Mouse (Mus musculus) neural tube, embryonic 14.5 days (tissue): ENCODE measurements around the gene Tmem202. TPM values are rescaled to one million over a fixed set of nuclear protein-coding genes. Genes with fewer than 3 reads are reported as not detected.

ENCODE experiments used
- ATAC-seq: fragments of 200-750 bp; cut with Nextera tagmentation; 2 replicates; pipeline ENCODE4 v1.8.0; 2017; ENCODE audit warnings: low read depth, mild to moderate bottlenecking, moderate TSS enrichment, moderate library complexity
- H3K27ac ChIP-seq: fragments of 300-500 bp; sonication (generic); 2 replicates; pipeline ENCODE4 v1.5.1; 2014; ENCODE audit warnings: low read depth, mild to moderate bottlenecking, control low read depth, low read length, moderate library complexity, mixed read lengths
- H3K27me3 ChIP-seq: fragments of 300-500 bp; sonication (generic); 2 replicates; pipeline ENCODE4 v1.6.1; 2014; ENCODE audit warnings: low read length; ENCODE audit not compliant: control insufficient read depth, insufficient read depth
- H3K36me3 ChIP-seq: fragments of 300-500 bp; sonication (generic); 2 replicates; pipeline ENCODE4 v1.6.1; 2014; ENCODE audit warnings: low read length, mixed read lengths; ENCODE audit not compliant: control insufficient read depth, insufficient read depth
- H3K4me1 ChIP-seq: fragments of 300-500 bp; sonication (generic); 2 replicates; pipeline ENCODE4 v1.6.1; 2014; ENCODE audit warnings: low read length; ENCODE audit not compliant: control insufficient read depth, insufficient read depth
- H3K4me2 ChIP-seq: fragments of 300-500 bp; sonication (generic); 2 replicates; pipeline ENCODE4 v1.6.1; 2014; ENCODE audit warnings: mild to moderate bottlenecking, low read depth, low read length, control low read depth
- H3K4me3 ChIP-seq: fragments of 300-500 bp; sonication (generic); 2 replicates; pipeline ENCODE4 v1.5.1; 2014; ENCODE audit warnings: low read depth, low read length, control low read depth, mixed read lengths
- H3K9ac ChIP-seq: fragments of 300-500 bp; sonication (generic); replicated peaks from 2 replicates; pipeline ENCODE4 v1.6.1; 2014; ENCODE audit warnings: low read depth, mild to moderate bottlenecking, control low read depth, low read length, mixed read lengths
- H3K9me3 ChIP-seq: fragments of 300-500 bp; sonication (generic); 2 replicates; pipeline ENCODE4 v1.6.1; 2016; ENCODE audit warnings: low read length; ENCODE audit not compliant: control insufficient read depth
- WGBS: fragments of 180-500 bp; shearing (Covaris S2); extraction: QIAGEN DNeasy Blood & Tissue Kit; methylation state at CpG from one replicate; pipeline ENCODE4 v1.1.7; 2014; 5-methylcytosine and 5-hydroxymethylcytosine counted together
- polyA plus RNA-seq: library from polyadenylated mRNA; unstranded; fragments of >200 nt; fragmentation: Nextera tagmentation; extraction: Ambion mirVana; gene quantifications from 2 replicates; pipeline ENCODE4 v1.2.1, GENCODE M21; 2014

Gene Tmem202
- polyA plus RNA-seq, 1 experiment from 2014 or later: 0.68 TPM

DNA sequence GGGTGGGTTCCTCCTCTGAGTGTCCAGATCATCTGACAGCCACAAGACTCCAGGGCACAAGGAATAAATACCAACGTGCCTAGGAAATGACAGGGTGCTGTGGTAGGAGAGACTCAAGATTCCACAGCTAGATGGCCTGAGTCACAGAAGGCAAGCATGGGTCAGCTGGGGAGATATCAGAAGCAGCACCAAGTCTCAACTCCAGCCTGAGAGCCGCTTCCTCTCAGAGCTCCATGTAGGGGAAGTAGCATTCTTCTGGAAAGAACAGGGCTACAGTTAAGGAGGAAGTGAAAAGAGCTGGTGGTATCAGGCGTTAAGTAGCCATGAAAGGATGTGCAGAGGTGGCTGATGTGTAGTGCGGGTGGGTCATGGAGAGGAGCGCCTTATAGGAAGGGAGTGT, 5.1 kb upstream of the Tmem202 start:
- H3K4me2 ChIP-seq: no peak overlapping the region
- peaks cover 14% of the 10 kb centered on the region for H3K4me1 ChIP-seq
- H3K27ac ChIP-seq: no peak overlapping the region
- WGBS: 93% methylated on average over 5 of the region's 5 CpGs
- no peak overlapping the region for H3K9ac ChIP-seq
- H3K27me3 ChIP-seq: no peaks in the 10 kb centered on the region
- no peak for ATAC-seq
- H3K9me3 ChIP-seq: no peaks in the 10 kb centered on the region
- H3K36me3 ChIP-seq: no peaks in the 10 kb centered on the region
- H3K4me3 ChIP-seq: no peak overlapping the region

DNA sequence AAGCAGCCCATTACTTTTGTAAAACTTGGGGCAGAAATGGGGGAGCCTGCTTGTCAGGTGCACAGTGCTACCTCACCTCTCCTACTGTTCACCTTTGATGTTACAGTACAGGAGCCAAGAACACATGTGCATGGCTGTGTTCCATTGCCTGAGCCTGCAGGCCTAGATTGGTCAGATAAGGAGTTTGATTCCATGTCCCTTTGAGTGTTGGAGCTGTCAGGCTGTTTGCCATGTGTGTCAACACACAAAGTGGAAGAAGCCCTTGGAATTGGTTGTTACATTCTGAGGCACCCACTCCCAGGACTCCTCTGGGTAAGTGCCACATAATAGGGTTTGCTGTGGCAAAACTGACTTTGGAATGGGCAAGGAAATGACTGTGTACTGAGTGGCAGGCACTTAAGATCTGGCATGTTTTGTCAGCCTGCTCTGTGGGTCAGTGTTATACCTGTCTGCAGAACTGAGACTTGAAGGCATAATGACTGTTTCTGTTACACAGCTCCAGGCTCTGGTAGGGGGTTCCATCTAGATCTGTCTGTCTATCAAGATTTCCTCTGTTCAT, 3.2 kb upstream of the Tmem202 start:
- Histone ChIP-seq H3K4me3 (no peak overlapping the region), H3K4me1 (peaks cover 18% of the 10 kb centered on the region), H3K36me3 (no peaks in the 10 kb centered on the region), H3K9ac (no peak overlapping the region), H3K27ac (no peak overlapping the region), H3K27me3 (no peaks in the 10 kb centered on the region), H3K4me2 (no peak overlapping the region), H3K9me3 (no peaks in the 10 kb centered on the region)
- no peak for ATAC-seq

DNA sequence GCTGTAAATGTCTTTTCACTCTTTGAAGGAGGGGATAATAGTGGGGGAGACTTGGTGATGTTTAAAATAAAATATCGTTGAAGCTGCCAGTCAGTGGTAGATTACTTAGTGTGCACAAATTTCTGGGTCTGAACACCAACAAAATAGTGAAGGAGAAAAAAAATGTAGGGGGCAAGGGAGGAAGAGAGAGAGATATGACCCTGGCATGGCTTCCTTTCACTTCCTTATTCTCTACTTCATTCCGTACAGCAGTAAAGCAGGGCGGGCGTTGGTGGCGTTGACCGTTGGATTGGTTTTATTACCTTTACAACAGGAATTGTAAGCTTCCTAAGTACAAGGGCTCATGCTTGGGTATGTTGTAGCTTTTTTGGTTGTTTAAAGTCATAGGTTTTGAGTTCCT, 2.0 kb upstream of the Tmem202 start:
- WGBS: 77% methylated on average over 6 of the region's 6 CpGs
- no peak overlapping the region for H3K4me3 ChIP-seq
- H3K4me2 ChIP-seq: no peak overlapping the region
- no peaks in the 10 kb centered on the region for H3K27me3 ChIP-seq
- H3K9me3 ChIP-seq: no peaks in the 10 kb centered on the region
- no peaks in the 10 kb centered on the region for H3K36me3 ChIP-seq
- H3K4me1 ChIP-seq: peaks cover 18% of the 10 kb centered on the region
- H3K9ac ChIP-seq: no peak overlapping the region
- H3K27ac ChIP-seq: no peak overlapping the region
- no peak for ATAC-seq

DNA sequence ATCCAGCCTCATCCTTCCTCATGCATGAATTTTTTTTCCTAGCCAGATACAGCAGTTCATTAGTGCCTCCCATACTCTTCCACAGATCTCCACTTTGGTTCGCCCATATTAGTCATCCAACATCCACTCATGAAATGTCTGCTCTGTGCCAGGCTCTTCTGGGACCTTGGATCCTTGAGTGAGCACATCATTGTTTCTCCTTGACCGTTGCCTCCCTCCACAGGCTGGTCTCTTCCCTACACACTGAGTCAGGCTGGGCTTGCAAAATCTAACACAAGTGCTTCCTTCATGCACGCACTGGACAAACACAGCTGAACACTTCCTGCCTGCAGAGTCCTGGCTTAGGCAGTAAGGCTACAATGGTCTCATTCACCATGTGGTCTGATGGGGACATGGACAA, 2.0 kb downstream of the Tmem202 start:
- Histone ChIP-seq H3K27me3 (no peaks in the 10 kb centered on the region), H3K9me3 (no peaks in the 10 kb centered on the region), H3K4me3 (no peak overlapping the region), H3K36me3 (no peaks in the 10 kb centered on the region), H3K4me2 (no peak overlapping the region), H3K4me1 (peaks cover 18% of the 10 kb centered on the region), H3K27ac (no peak overlapping the region), H3K9ac (no peak overlapping the region)
- 85% methylated on average over 3 of the region's 3 CpGs for WGBS
- no peak for ATAC-seq

DNA sequence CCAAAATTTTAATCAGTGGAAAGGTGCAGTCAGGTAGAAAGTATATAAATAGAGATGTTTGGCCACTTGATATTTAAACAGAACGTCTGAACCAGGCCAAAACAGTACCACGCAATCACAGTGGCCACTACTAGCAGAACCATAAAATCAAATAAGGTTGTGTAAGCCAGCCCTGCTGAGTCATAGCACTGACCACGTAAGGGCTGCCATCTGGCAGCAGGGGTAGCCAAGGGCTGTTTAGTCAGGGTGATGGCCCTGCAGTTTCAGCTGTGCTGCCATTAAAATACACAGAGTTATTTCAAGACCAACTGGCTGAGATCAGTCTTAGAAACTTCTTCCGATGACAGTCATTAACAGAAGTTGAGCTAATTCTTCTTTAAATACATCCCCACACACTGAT, 5.8 kb downstream of the Tmem202 start:
- Histone ChIP-seq H3K4me3 (no peak overlapping the region), H3K36me3 (no peaks in the 10 kb centered on the region), H3K4me2 (no peak overlapping the region), H3K27ac (no peak overlapping the region), H3K9me3 (no peaks in the 10 kb centered on the region), H3K4me1 (0 out of 2 replicates have a peak, but pooled peaks cover 1% of the 10 kb centered on the region), H3K9ac (no peak overlapping the region), H3K27me3 (no peaks in the 10 kb centered on the region)
- WGBS: 69% methylated on average over 4 of the region's 4 CpGs
- no peak for ATAC-seq

DNA sequence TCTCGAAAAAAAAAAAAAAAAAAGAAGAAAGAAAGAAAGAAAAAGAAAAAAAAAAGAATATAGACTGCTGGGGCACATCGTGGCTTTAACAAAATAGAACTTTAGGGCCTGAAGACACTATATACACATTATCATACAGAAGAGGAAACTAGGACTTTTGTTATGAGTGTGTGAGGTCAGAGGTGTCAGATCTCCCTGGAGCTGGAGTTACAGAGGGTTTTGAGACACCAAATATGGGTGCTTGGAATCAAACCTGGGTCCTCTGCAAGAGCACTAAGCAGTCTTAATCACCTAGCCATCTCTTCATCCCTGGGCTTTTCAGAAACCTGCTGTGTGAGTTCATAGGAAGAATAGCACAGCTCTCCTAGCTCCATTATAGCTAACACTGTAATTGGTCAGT, 6.2 kb downstream of the Tmem202 start:
- Histone ChIP-seq H3K36me3 (no peaks in the 10 kb centered on the region), H3K27ac (no peak overlapping the region), H3K4me1 (no peaks in the 10 kb centered on the region), H3K9me3 (no peaks in the 10 kb centered on the region), H3K9ac (no peak overlapping the region), H3K4me2 (no peak overlapping the region), H3K4me3 (no peak overlapping the region), H3K27me3 (no peaks in the 10 kb centered on the region)
- WGBS: 77% methylated on average over 2 of the region's 2 CpGs
- no peak for ATAC-seq

DNA sequence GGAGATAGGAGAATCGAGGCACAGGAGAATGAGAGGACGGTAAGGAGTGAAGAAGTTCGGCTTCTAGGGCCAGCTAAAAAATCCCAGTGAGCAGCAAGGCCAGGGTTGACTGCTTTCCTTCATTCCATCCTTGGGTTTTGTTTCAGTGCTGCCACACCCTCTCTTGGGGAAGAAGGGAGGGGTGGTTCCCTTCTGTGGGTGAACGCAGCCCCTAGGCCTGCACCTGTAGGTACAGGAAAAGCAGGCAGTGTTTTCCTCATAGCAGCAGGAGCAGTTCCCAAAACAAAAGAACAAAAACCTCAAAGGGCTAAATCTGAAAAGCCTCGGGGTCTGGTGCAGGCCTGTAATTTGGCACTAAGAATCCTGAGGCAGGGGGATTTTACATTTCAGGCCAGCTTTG, 8.0 kb downstream of the Tmem202 start:
- Histone ChIP-seq H3K27me3 (no peaks in the 10 kb centered on the region), H3K9ac (no peak overlapping the region), H3K27ac (no peak overlapping the region), H3K9me3 (no peaks in the 10 kb centered on the region), H3K4me3 (no peak overlapping the region), H3K36me3 (no peaks in the 10 kb centered on the region), H3K4me2 (no peak overlapping the region), H3K4me1 (no peaks in the 10 kb centered on the region)
- 34% methylated on average over 5 of the region's 5 CpGs for WGBS
- no peak for ATAC-seq

DNA sequence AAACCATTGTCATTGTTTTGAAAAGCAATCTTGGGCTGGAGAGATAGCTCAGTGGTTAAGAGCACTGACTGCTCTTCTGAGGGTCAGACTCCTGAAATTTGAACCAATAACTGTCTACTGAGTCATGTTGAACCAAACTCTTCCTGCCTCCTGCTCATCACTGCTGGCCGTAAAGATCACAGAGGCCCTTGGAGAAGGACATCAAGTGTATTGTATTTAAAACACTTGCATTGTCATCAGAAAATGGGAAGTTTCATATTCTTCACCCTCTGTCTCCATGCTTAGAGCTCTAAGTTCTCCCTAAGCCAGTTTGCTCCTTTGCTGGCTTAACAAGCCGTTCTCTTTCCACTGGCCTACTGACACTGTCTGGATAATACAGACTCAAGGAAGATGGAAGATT, 11.4 kb downstream of the Tmem202 start:
- H3K36me3 ChIP-seq: no peaks in the 10 kb centered on the region
- H3K27me3 ChIP-seq: no peaks in the 10 kb centered on the region
- H3K9ac ChIP-seq: no peak overlapping the region
- 82% methylated on average over 2 of the region's 2 CpGs for WGBS
- H3K27ac ChIP-seq: no peak overlapping the region
- ATAC-seq: no peak
- H3K4me2 ChIP-seq: no peak overlapping the region
- H3K9me3 ChIP-seq: no peaks in the 10 kb centered on the region
- H3K4me1 ChIP-seq: no peaks in the 10 kb centered on the region
- no peak overlapping the region for H3K4me3 ChIP-seq

DNA sequence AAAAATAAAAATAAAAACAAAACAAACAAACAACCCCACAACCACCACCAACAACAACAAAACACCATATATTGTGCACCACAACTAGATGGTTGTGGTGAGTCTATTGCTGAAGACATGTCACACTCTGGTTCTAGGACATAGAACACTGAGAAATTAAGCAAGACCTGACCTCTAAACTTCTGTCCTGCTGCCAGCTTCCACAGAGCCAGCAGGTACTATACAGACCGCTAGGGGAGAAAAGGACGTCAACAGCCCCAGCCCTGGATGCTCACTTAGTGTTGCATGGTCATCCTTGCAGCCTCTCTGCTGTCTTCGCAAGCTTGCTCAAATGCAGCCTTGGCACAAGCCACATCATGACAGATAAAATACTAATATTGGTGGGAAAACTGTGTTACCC, 12.1 kb downstream of the Tmem202 start:
- Histone ChIP-seq H3K4me2 (no peak overlapping the region), H3K4me1 (no peaks in the 10 kb centered on the region), H3K9ac (no peak overlapping the region), H3K36me3 (no peaks in the 10 kb centered on the region), H3K27ac (no peak overlapping the region), H3K9me3 (no peaks in the 10 kb centered on the region), H3K4me3 (no peak overlapping the region), H3K27me3 (no peaks in the 10 kb centered on the region)
- 93% methylated on average over 3 of the region's 3 CpGs for WGBS
- no peak for ATAC-seq

DNA sequence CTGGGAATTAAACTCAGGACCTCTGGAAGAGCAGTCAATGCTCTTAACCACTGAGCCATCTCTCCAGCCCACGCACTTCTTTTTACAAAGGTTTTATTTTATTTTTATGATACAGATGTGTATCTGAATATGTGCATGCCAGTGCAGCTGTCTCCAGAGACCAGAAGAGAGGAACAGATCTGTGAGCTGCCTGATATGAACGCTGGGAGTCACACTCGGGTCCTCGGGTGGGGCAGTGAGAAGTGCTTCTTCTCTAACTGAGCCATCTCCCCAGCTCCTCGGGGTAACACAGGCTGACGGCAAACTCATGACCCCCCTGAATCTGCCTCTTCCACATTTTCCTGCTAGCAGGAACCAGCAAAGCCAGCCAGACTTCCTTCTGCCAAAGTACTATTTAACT, 12.9 kb downstream of the Tmem202 start:
- no peak overlapping the region for H3K4me3 ChIP-seq
- H3K4me2 ChIP-seq: no peak overlapping the region
- no peak for ATAC-seq
- WGBS: 85% methylated on average over 6 of the region's 6 CpGs
- no peaks in the 10 kb centered on the region for H3K9me3 ChIP-seq
- H3K4me1 ChIP-seq: no peaks in the 10 kb centered on the region
- no peak overlapping the region for H3K27ac ChIP-seq
- H3K27me3 ChIP-seq: no peaks in the 10 kb centered on the region
- no peak overlapping the region for H3K9ac ChIP-seq
- H3K36me3 ChIP-seq: no peaks in the 10 kb centered on the region
